Mouse (Mus musculus) heart, postnatal 0 days (tissue): ENCODE data around the gene Parg. TPM values are rescaled to one million over a fixed set of nuclear protein-coding genes. Genes with fewer than 3 reads are reported as not detected.

Experiments used
- ATAC-seq: fragments of 200-750 bp; cut with Nextera tagmentation; 2 replicates; pipeline ENCODE4 v1.8.0; 2017; ENCODE audit warnings: low read depth, moderate number of reproducible peaks, moderate library complexity; ENCODE audit not compliant: insufficient read depth
- DNase-seq: peaks from one replicate; pipeline ENCODE4 v3.0.0-alpha.2; 2016; ENCODE audit warnings: low spot score
- H3K27ac ChIP-seq: fragments of 300-500 bp; sonication (generic); 2 replicates; pipeline ENCODE4 v1.5.1; 2014; ENCODE audit warnings: low read depth, mild to moderate bottlenecking
- H3K27me3 ChIP-seq: fragments of 300-500 bp; sonication (generic); 2 replicates; pipeline ENCODE4 v1.6.1; 2014; ENCODE audit warnings: low read length, mixed read lengths; ENCODE audit not compliant: control insufficient read depth, insufficient read depth
- H3K36me3 ChIP-seq: fragments of 300-500 bp; sonication (generic); replicated peaks from 2 replicates; pipeline ENCODE4 v1.6.1; 2014; ENCODE audit warnings: low read length, mixed read lengths; ENCODE audit not compliant: control insufficient read depth, insufficient read depth
- H3K4me1 ChIP-seq: fragments of 300-500 bp; sonication (generic); 2 replicates; pipeline ENCODE4 v1.6.1; 2014; ENCODE audit warnings: antibody characterized with exemption; ENCODE audit not compliant: control insufficient read depth, insufficient read depth
- H3K4me2 ChIP-seq: fragments of 300-500 bp; sonication (generic); 2 replicates; pipeline ENCODE4 v1.6.1; 2014; ENCODE audit warnings: low read depth, mild to moderate bottlenecking, low read length, moderate library complexity
- H3K4me3 ChIP-seq: fragments of 300-500 bp; sonication (generic); 2 replicates; pipeline ENCODE4 v1.5.1; 2014; ENCODE audit warnings: low read depth, low read length
- H3K9ac ChIP-seq: fragments of 300-500 bp; sonication (generic); replicated peaks from 2 replicates; pipeline ENCODE4 v1.6.1; 2014; ENCODE audit warnings: low read depth, low read length, mixed read lengths
- H3K9me3 ChIP-seq: fragments of 300-500 bp; sonication (generic); replicated peaks from 2 replicates; pipeline ENCODE4 v1.6.1; 2016; ENCODE audit warnings: low read length; ENCODE audit not compliant: control insufficient read depth
- CTCF ChIP-seq: IDR thresholded peaks from 2 replicates; pipeline ENCODE4 v1.5.1; 2016; ENCODE audit warnings: antibody characterized with exemption, control low read depth, low read depth
- EP300 ChIP-seq: IDR thresholded peaks from 2 replicates; pipeline ENCODE4 v1.6.1; 2016; ENCODE audit warnings: antibody characterized with exemption, low read depth
- WGBS: fragments of 180-500 bp; shearing (Covaris S2); extraction: QIAGEN DNeasy Blood & Tissue Kit; methylation state at CpG from one replicate; pipeline ENCODE4 v1.1.7; 2014; 5-methylcytosine and 5-hydroxymethylcytosine counted together
- polyA plus RNA-seq: library from polyadenylated mRNA; unstranded; fragments of >200 nt; fragmentation: Nextera tagmentation; extraction: Ambion mirVana; gene quantifications from 2 replicates; pipeline ENCODE4 v1.2.1, GENCODE M21; 2015
- total RNA-seq: library from RNA; depleted of rRNA; stranded (reverse); fragments of >200 nt; gene quantifications from 2 replicates; pipeline ENCODE4 v1.2.3, GENCODE M21; 2014; ENCODE audit warnings: low replicate concordance; rRNA removed

Parg gene
- total and polyA plus RNA-seq, 2 experiments from 2014 or later: 16.5 to 21.4 TPM

GRCm38 (mm10) chr14:32344176-32344575 lies 142.4 kb downstream of the Parg start:
- no peak for ATAC-seq
- no peak for TF ChIP-seq EP300
- TF ChIP-seq CTCF: no peak

GRCm38 (mm10) chr14:32344694-32345093 lies 142.9 kb downstream of the Parg start:
- no peaks in the 10 kb centered on the region for H3K9me3 ChIP-seq
- ATAC-seq: no peak
- 83% methylated on average over 9 of the region's 10 CpGs for WGBS

More at GRCm38 (mm10) chr14:32344176-32344575, 142.4 kb downstream of the Parg start:
- H3K27me3 ChIP-seq: no peaks in the 10 kb centered on the region
- no peak overlapping the region for H3K4me3 ChIP-seq
- DNase-seq: no peak
- no peak overlapping the region for H3K9ac ChIP-seq
- no peaks in the 10 kb centered on the region for H3K4me1 ChIP-seq
- H3K27ac ChIP-seq: no peak overlapping the region
- H3K9me3 ChIP-seq: no peaks in the 10 kb centered on the region
- 87% methylated on average over 7 of the region's 7 CpGs for WGBS
- no peak overlapping the region for H3K4me2 ChIP-seq
- H3K36me3 ChIP-seq: no peaks in the 10 kb centered on the region

More at GRCm38 (mm10) chr14:32344694-32345093, 142.9 kb downstream of the Parg start:
- Histone ChIP-seq H3K36me3 (no peaks in the 10 kb centered on the region), H3K4me3 (no peak overlapping the region), H3K4me2 (no peak overlapping the region), H3K27ac (no peak overlapping the region), H3K27me3 (no peaks in the 10 kb centered on the region), H3K4me1 (no peaks in the 10 kb centered on the region), H3K9ac (no peak overlapping the region)
- DNase-seq: no peak
- no peak for TF ChIP-seq EP300

Other genes starting within 250 kb of the Parg start
- 2.7 and 3.3 TPM in 2 replicates for gene Galnt15, start 173.0 kb upstream of the Parg start, total RNA-seq
- gene Galnt15, start 173.0 kb upstream of the Parg start, polyA plus RNA-seq: 0.88 and 0.94 TPM in 2 replicates
- 68.6 and 85.5 TPM in 2 replicates for gene Oxnad1, start 116.6 kb upstream of the Parg start, total RNA-seq
- 48.4 and 48.7 TPM in 2 replicates for gene Oxnad1, start 116.6 kb upstream of the Parg start, polyA plus RNA-seq
- gene Dph3, start 116.2 kb upstream of the Parg start, total RNA-seq: 35.0 and 54.1 TPM in 2 replicates
- 102 and 103 TPM in 2 replicates for gene Dph3, start 116.2 kb upstream of the Parg start, polyA plus RNA-seq
- gene Msmb, start 59.9 kb upstream of the Parg start, total RNA-seq: not detected in 2 replicates
- gene Msmb, start 59.9 kb upstream of the Parg start, polyA plus RNA-seq: not detected in 2 replicates
- 137 and 180 TPM in 2 replicates for gene Ncoa4, start 42.1 kb upstream of the Parg start, total RNA-seq
- gene Ncoa4, start 42.1 kb upstream of the Parg start, polyA plus RNA-seq: 60.8 and 62.1 TPM in 2 replicates
- 273 and 367 TPM in 2 replicates for gene Timm23, start 51 bp upstream of the Parg start, total RNA-seq
- gene Timm23, start 51 bp upstream of the Parg start, polyA plus RNA-seq: 440 and 486 TPM in 2 replicates
- gene Ogdhl, start 120.1 kb downstream of the Parg start, total RNA-seq: 7.7 and 13.1 TPM in 2 replicates
- 6.3 and 6.5 TPM in 2 replicates for gene Ogdhl, start 120.1 kb downstream of the Parg start, polyA plus RNA-seq
- gene 1700024G13Rik, start 186.4 kb downstream of the Parg start, total RNA-seq: not detected in 2 replicates
- gene 1700024G13Rik, start 186.4 kb downstream of the Parg start, polyA plus RNA-seq: 0.27 TPM in 1 of 2 replicates, not detected in the other